Mouse (Mus musculus) forebrain, embryonic 16.5 days (tissue): ENCODE data around the gene Rtn4r. TPM values are rescaled to one million over a fixed set of nuclear protein-coding genes. Genes with fewer than 3 reads are reported as not detected.

Experiments
- ATAC-seq: fragments of 200-750 bp; cut with Nextera tagmentation; 2 replicates; pipeline ENCODE4 v1.8.0; 2017; ENCODE audit warnings: mild to moderate bottlenecking, moderate library complexity
- H3K27ac ChIP-seq: fragments of 300-500 bp; sonication (generic); 2 replicates; pipeline ENCODE4 v1.5.1; 2014; ENCODE audit warnings: low read length, control low read depth
- H3K27me3 ChIP-seq: fragments of 300-500 bp; sonication (generic); replicated peaks from 2 replicates; pipeline ENCODE4 v1.6.1; 2014; ENCODE audit warnings: low read length; ENCODE audit not compliant: control insufficient read depth, insufficient read depth
- H3K36me3 ChIP-seq: fragments of 300-500 bp; sonication (generic); 2 replicates; pipeline ENCODE4 v1.6.1; 2014; ENCODE audit not compliant: control insufficient read depth, insufficient read depth
- H3K4me1 ChIP-seq: fragments of 300-500 bp; sonication (generic); replicated peaks from 2 replicates; pipeline ENCODE4 v1.6.1; 2014; ENCODE audit warnings: low read length; ENCODE audit not compliant: control insufficient read depth, insufficient read depth
- H3K4me2 ChIP-seq: fragments of 300-500 bp; sonication (generic); 2 replicates; pipeline ENCODE4 v1.6.1; 2014; ENCODE audit warnings: mild to moderate bottlenecking, low read length, control low read depth
- H3K4me3 ChIP-seq: fragments of 300-500 bp; sonication (generic); replicated peaks from 2 replicates; pipeline ENCODE4 v1.5.1; 2014; ENCODE audit warnings: mild to moderate bottlenecking, low read length, control low read depth
- H3K9ac ChIP-seq: fragments of 300-500 bp; sonication (generic); replicated peaks from 2 replicates; pipeline ENCODE4 v1.6.1; 2014; ENCODE audit warnings: low read depth, low read length, control low read depth
- H3K9me3 ChIP-seq: fragments of 300-500 bp; sonication (generic); 2 replicates; pipeline ENCODE4 v1.6.1; 2016; ENCODE audit warnings: low read length; ENCODE audit not compliant: control insufficient read depth
- WGBS: fragments of 180-500 bp; shearing (Covaris S2); extraction: QIAGEN DNeasy Blood & Tissue Kit; methylation state at CpG from one replicate; pipeline ENCODE4 v1.1.7; 2014; 5-methylcytosine and 5-hydroxymethylcytosine counted together
- polyA plus RNA-seq: library from polyadenylated mRNA; unstranded; fragments of >200 nt; fragmentation: Nextera tagmentation; extraction: Ambion mirVana; gene quantifications from 2 replicates; pipeline ENCODE4 v1.2.1, GENCODE M21; 2015

Rtn4r gene
- polyA plus RNA-seq, 1 experiment from 2014 or later, result 24.4 TPM

DNA sequence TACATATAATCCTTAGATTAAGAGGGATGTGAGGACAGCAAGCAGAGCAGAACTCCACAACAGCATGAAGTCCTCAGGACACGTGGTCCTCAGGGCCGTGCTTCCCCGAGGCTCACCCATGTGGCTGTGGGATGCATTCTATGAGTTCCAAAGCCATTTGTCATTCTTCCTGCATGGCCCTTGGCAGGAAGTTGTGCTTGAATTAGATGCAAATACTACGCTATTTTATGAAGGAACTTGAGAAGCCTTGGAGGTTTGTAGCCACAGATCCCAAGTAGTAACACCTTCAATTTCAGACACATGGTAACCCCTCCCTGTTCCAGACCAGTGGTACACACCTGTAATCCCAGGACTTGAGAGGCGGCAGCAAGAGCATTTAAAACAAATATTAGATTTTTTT is 31.1 kb upstream of the Rtn4r start:
- Histone ChIP-seq H3K27ac (no peak overlapping the region), H3K9ac (no peak overlapping the region), H3K36me3 (no peaks in the 10 kb centered on the region), H3K4me1 (0 out of 2 replicates have a peak, but pooled peaks cover 3% of the 10 kb centered on the region), H3K27me3 (no peaks in the 10 kb centered on the region), H3K4me2 (no peak overlapping the region), H3K9me3 (peaks cover 3% of the 10 kb centered on the region; the same call in 1 of the 2 replicates), H3K4me3 (no peak overlapping the region)
- no peak for ATAC-seq
- WGBS, result 59% methylated on average over 5 of the region's 5 CpGs

GRCm38 (mm10) chr16:18102816-18103215 is 24.6 kb upstream of the Rtn4r start:
- Histone ChIP-seq H3K36me3 (no peaks in the 10 kb centered on the region), H3K9ac (no peak overlapping the region), H3K4me3 (no peak overlapping the region), H3K4me2 (no peak overlapping the region), H3K27ac (no peak overlapping the region), H3K27me3 (no peaks in the 10 kb centered on the region), H3K9me3 (no peaks in the 10 kb centered on the region), H3K4me1 (no peaks in the 10 kb centered on the region)
- ATAC-seq, result no peak
- 77% methylated on average over 4 of the region's 4 CpGs for WGBS

- H3K27me3 ChIP-seq, result no peaks in the 10 kb centered on the region
- WGBS, result 85% methylated on average over 1 of the region's 1 CpGs
- H3K9ac ChIP-seq, result no peak overlapping the region
- no peaks in the 10 kb centered on the region for H3K9me3 ChIP-seq
- no peaks in the 10 kb centered on the region for H3K4me1 ChIP-seq
- no peak overlapping the region for H3K4me2 ChIP-seq
- no peak overlapping the region for H3K4me3 ChIP-seq
- no peak for ATAC-seq
- no peaks in the 10 kb centered on the region for H3K36me3 ChIP-seq
- no peak overlapping the region for H3K27ac ChIP-seq
These were observed 24.1 kb upstream of the Rtn4r start for GRCm38 (mm10) chr16:18103366-18103765.

GRCm38 (mm10) chr16:18103808-18104207 is 23.6 kb upstream of the Rtn4r start:
- no peak overlapping the region for H3K9ac ChIP-seq
- no peaks in the 10 kb centered on the region for H3K27me3 ChIP-seq
- no peak overlapping the region for H3K27ac ChIP-seq
- WGBS, result 35% methylated on average over 6 of the region's 6 CpGs
- no peak for ATAC-seq
- no peak overlapping the region for H3K4me2 ChIP-seq
- H3K9me3 ChIP-seq, result no peaks in the 10 kb centered on the region
- no peaks in the 10 kb centered on the region for H3K4me1 ChIP-seq
- H3K36me3 ChIP-seq, result no peaks in the 10 kb centered on the region
- H3K4me3 ChIP-seq, result no peak overlapping the region

- Histone ChIP-seq H3K4me1 (no peaks in the 10 kb centered on the region), H3K27ac (no peak overlapping the region), H3K27me3 (no peaks in the 10 kb centered on the region), H3K4me3 (no peak overlapping the region), H3K9me3 (no peaks in the 10 kb centered on the region), H3K4me2 (no peak overlapping the region), H3K36me3 (no peaks in the 10 kb centered on the region), H3K9ac (no peak overlapping the region)
- ATAC-seq, result peak; percentile 78
- WGBS, result 59% methylated on average over 5 of the region's 5 CpGs
These were observed 19.0 kb upstream of the Rtn4r start for GRCm38 (mm10) chr16:18108221-18108966.

DNA sequence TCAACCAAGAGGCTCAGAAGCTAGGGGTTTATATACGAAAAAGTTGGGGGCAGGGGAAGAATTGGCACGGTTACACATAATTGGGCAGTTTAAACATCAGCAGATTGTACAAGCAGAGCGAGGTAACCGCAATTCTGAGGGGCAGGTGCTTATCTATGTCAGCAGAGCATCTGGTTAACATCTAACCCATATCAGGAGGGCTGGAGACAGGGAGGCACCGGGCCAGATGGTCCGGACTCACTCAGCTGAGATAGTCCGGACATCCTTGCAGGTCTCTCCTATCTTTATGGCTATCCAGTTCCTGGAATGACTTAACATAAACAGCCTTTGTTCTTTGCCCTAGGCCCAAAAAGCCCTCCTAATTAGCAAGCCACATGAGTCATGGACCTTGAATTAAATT is 16.4 kb upstream of the Rtn4r start:
- WGBS, result 86% methylated on average over 7 of the region's 7 CpGs
- Histone ChIP-seq H3K27me3 (no peaks in the 10 kb centered on the region), H3K36me3 (no peaks in the 10 kb centered on the region), H3K4me1 (no peaks in the 10 kb centered on the region), H3K4me2 (no peak overlapping the region), H3K9me3 (no peaks in the 10 kb centered on the region), H3K27ac (no peak overlapping the region), H3K9ac (no peak overlapping the region), H3K4me3 (no peak overlapping the region)
- ATAC-seq, result no peak

DNA sequence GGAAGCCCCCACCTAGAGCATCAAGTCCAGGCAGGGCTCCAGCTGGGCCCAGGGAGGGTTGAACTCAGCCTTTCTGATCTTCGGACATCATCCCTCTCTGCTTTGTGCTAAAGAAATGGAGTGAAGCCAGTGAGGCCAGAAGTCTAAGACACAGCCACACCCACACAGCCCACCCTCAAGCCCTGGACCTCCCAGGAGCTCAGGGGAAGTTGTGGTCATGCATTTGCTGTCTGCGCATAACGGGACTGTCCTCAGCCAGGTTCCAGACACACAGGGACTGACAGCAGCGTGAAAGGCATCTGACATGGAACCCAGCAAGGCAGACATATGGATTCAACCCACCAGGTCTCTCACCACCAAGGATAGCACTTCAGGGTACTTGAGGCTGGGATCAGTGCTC is 11.0 kb upstream of the Rtn4r start:
- no peak overlapping the region for H3K9ac ChIP-seq
- WGBS, result 74% methylated on average over 4 of the region's 4 CpGs
- H3K27ac ChIP-seq, result no peak overlapping the region
- no peaks in the 10 kb centered on the region for H3K9me3 ChIP-seq
- H3K4me2 ChIP-seq, result no peak overlapping the region
- no peaks in the 10 kb centered on the region for H3K27me3 ChIP-seq
- H3K4me1 ChIP-seq, result peaks cover 6% of the 10 kb centered on the region
- no peak for ATAC-seq
- H3K36me3 ChIP-seq, result no peaks in the 10 kb centered on the region
- no peak overlapping the region for H3K4me3 ChIP-seq

DNA sequence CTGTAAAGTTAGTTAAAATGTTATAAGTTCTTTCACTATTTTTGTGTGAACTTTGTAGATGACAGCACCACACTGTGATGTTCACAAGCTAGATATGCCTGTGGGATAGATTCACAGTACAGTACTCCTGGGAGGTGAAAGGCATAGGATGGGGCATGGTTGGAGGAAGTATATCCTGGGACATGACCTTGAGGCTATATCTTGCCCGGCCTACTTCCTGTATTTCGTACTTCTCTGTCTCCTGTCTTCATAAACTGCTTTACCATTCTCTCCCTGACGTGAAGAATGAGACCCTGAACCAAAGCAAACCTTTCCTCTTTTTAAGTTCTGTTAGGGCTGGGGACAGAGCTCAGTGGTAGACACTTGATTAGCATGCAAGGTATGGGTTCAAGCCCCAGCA is 9.2 kb upstream of the Rtn4r start:
- Histone ChIP-seq H3K4me2 (no peak overlapping the region), H3K36me3 (no peaks in the 10 kb centered on the region), H3K27ac (no peak overlapping the region), H3K4me3 (no peak overlapping the region), H3K9ac (no peak overlapping the region), H3K4me1 (peaks cover 6% of the 10 kb centered on the region), H3K27me3 (no peaks in the 10 kb centered on the region), H3K9me3 (no peaks in the 10 kb centered on the region)
- no peak for ATAC-seq
- 90% methylated on average over 3 of the region's 3 CpGs for WGBS

DNA sequence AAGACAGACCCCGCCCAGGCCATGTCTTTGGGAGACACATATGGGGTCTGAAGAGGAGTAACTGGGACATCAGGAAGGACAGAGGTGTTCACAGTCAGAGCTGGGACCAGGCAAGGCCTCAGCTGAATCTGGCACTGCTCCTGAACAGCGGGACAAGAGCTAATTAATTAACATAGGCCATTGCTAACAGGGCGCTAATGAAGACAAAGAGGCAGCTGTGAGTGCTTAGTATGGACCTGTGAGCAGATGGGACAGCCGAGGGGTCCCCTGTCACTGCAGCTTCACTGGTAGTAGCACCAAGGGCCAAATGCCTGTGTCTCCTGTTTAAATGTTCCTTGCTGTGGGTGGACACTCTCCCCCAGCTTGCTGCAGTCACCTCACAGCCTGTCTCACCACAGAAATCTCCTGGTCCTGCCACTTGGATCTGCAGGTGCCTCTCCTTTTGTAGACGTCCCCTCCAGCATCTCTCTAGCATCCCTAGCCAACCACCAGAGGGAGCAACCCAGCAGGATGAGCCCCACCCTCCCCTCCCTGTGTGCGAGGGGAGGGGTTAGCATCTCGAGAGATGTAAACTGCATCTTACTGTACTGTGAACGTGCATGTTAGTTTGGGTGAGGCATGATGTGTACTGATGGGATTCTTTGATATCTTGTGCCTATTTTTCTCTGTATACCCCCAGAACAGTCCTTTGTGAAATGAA is 8.3 kb upstream of the Rtn4r start:
- ATAC-seq, result peak; percentile 87
- H3K27ac ChIP-seq, result 0 out of 2 replicates have a peak overlapping the region, but pooled peaks have one; percentile 18
- H3K27me3 ChIP-seq, result no peaks in the 10 kb centered on the region
- H3K4me1 ChIP-seq, result peaks cover 6% of the 10 kb centered on the region
- no peaks in the 10 kb centered on the region for H3K9me3 ChIP-seq
- no peaks in the 10 kb centered on the region for H3K36me3 ChIP-seq
- H3K4me3 ChIP-seq, result no peak overlapping the region
- H3K9ac ChIP-seq, result no peak overlapping the region
- no peak overlapping the region for H3K4me2 ChIP-seq
- WGBS, result 12% methylated on average over 8 of the region's 8 CpGs
